Mouse (Mus musculus): ENCODE measurements around the gene Hoxb9.

Gene Hoxb9

GRCm38 (mm10) chr11:96270996-96271540 lies at the start of gene Hoxb9:
Gene Hoxb9 (plus strand): TSS chr11:96271457.
- no peak for DNase-seq (ENCODE audit: low spot score)

GRCm38 (mm10) chr11:96223813-96224212 lies 47.4 kb upstream of the Hoxb9 start:
- DNase-seq (ENCODE audit: low spot score), result no peak

GRCm38 (mm10) chr11:96227676-96228075 lies 43.6 kb upstream of the Hoxb9 start:
- DNase-seq (ENCODE audit: low spot score), result no peak

GRCm38 (mm10) chr11:96234906-96235305 lies 36.4 kb upstream of the Hoxb9 start:
- no peak for DNase-seq (ENCODE audit: low spot score)

- DNase-seq (ENCODE audit: low spot score), result no peak
These were observed 31.0 kb upstream of the Hoxb9 start for GRCm38 (mm10) chr11:96240211-96240610.

GRCm38 (mm10) chr11:96250901-96251300 lies 20.4 kb upstream of the Hoxb9 start:
- DNase-seq (ENCODE audit: low spot score), result peak; percentile 54

GRCm38 (mm10) chr11:96251480-96252031 lies 19.7 kb upstream of the Hoxb9 start:
- DNase-seq (ENCODE audit: low spot score), result no peak

- no peak for DNase-seq (ENCODE audit: low spot score)
These were observed 18.6 kb upstream of the Hoxb9 start for GRCm38 (mm10) chr11:96252541-96253120.

GRCm38 (mm10) chr11:96254221-96254620 lies 17.0 kb upstream of the Hoxb9 start:
- no peak for DNase-seq (ENCODE audit: low spot score)

- DNase-seq (ENCODE audit: low spot score), result no peak
These were observed 15.9 kb upstream of the Hoxb9 start for GRCm38 (mm10) chr11:96255111-96255995.

- no peak for DNase-seq (ENCODE audit: low spot score)
These were observed 15.2 kb upstream of the Hoxb9 start for GRCm38 (mm10) chr11:96255996-96256445.

GRCm38 (mm10) chr11:96257141-96257540 lies 14.1 kb upstream of the Hoxb9 start:
- no peak for DNase-seq (ENCODE audit: low spot score)

- no peak for DNase-seq (ENCODE audit: low spot score)
These were observed 12.2 kb upstream of the Hoxb9 start for GRCm38 (mm10) chr11:96259038-96259437.

GRCm38 (mm10) chr11:96259511-96259910 lies 11.7 kb upstream of the Hoxb9 start:
- DNase-seq (ENCODE audit: low spot score), result no peak

GRCm38 (mm10) chr11:96260310-96260970 lies 10.8 kb upstream of the Hoxb9 start:
- no peak for DNase-seq (ENCODE audit: low spot score)

GRCm38 (mm10) chr11:96261323-96261890 lies 9.8 kb upstream of the Hoxb9 start:
- DNase-seq (ENCODE audit: low spot score), result peak; percentile 59

- DNase-seq (ENCODE audit: low spot score), result no peak
These were observed 8.9 kb upstream of the Hoxb9 start for GRCm38 (mm10) chr11:96262262-96262830.

GRCm38 (mm10) chr11:96263636-96264389 lies 7.4 kb upstream of the Hoxb9 start:
- DNase-seq (ENCODE audit: low spot score), result no peak

GRCm38 (mm10) chr11:96264390-96265020 lies 6.8 kb upstream of the Hoxb9 start:
- no peak for DNase-seq (ENCODE audit: low spot score)

GRCm38 (mm10) chr11:96265954-96266353 lies 5.3 kb upstream of the Hoxb9 start:
- no peak for DNase-seq (ENCODE audit: low spot score)
